Mouse (Mus musculus) large intestine, adult 2 months (tissue): Measurements from ENCODE around the gene 4930518I15Rik. TPM values are rescaled to one million over a fixed set of nuclear protein-coding genes. Genes with fewer than 3 reads are reported as not detected.

ENCODE experiments used
- DNase-seq: peaks from one replicate; pipeline ENCODE4 v3.0.0-alpha.2; 2012; ENCODE audit warnings: low read depth, low spot score
- WGBS: fragments of 180-500 bp; shearing (Covaris S2); methylation state at CpG from one replicate; pipeline ENCODE4 v1.1.7; 2018; 5-methylcytosine and 5-hydroxymethylcytosine counted together
- polyA plus RNA-seq: library from polyadenylated mRNA; depleted of rRNA; stranded (reverse); fragments of >200 nt; gene quantifications from 2 replicates; pipeline ENCODE4 v1.2.3, GENCODE M21; 2012; rRNA removed

The 4930518I15Rik gene
- polyA plus RNA-seq, 1 experiment, result 0.62 TPM

DNA sequence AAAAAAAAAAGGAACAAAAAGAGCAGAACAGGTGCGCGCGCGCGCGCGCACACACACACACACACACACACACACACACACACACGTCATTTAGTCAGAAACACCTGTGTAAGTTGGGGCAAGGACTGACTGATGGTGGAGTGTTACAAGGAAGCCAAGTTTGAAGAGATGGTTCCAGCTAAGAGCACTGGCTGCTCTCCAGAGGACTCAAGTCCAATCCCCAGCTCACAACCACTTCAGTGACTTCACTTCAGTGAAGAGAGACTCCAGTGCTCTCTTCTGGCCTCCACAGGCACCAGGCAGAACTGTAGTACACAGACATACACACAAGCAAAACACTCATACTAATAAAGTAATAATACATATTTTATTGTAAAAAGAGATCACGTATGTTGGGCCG lies 47.0 kb downstream of the 4930518I15Rik start:
- DNase-seq, result no peak
- WGBS, result 89% methylated on average over 10 of the region's 10 CpGs

DNA sequence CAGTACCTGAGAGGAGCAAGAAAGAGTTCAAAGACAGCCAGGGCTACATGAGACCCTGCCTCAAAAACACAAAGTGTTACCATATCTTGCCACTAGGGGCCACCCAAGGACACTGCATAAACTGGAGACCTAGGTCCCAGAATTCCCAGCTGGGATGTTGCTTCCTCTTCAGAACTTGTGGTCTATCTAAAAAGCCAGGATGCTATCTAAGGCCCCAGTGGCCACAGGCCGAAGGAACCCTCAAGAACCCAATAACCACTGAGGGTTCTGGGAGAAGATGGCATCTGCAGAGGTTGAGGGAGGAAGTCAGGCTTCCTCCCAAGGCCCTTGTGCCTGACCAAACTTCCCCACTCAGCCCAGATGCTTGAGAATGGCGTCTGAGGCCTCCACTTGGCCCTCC lies 48.2 kb downstream of the 4930518I15Rik start:
- no peak for DNase-seq
- 49% methylated on average over 2 of the region's 2 CpGs for WGBS

DNA sequence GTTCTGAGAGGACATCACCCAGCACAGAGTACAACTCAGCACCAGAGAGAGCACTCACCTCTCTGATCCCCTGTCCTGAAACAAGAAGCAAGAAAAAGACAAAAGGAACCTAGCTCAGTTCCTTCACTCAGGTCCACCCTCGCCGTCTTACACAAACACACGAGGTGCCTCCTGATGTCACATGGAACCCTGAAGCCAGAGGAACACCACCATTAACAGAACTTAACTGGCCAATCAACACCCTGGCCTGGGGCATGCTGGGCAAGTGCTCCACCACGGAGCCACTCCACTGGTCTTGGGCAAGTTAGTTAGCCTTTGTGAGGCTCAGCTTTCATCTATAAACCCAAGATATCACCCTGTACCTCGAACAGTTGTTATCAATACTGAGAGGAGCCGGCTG lies 50.9 kb downstream of the 4930518I15Rik start:
- DNase-seq, result no peak
- WGBS, result 65% methylated on average over 6 of the region's 6 CpGs

Other genes starting within 250 kb of the 4930518I15Rik start
- gene Dlgap4, start 244.2 kb downstream of the 4930518I15Rik start, polyA plus RNA-seq, result 42.4 and 54.4 TPM in 2 replicates
- 827 and 975 TPM in 2 replicates for gene Myl9, start 82.5 kb downstream of the 4930518I15Rik start, polyA plus RNA-seq
- gene Tgif2, start 17.9 kb downstream of the 4930518I15Rik start, polyA plus RNA-seq, result 3.2 and 3.8 TPM in 2 replicates
- 94.1 and 99.0 TPM in 2 replicates for gene Rab5if, start 5.2 kb upstream of the 4930518I15Rik start, polyA plus RNA-seq
- gene Sla2, start 29.2 kb upstream of the 4930518I15Rik start, polyA plus RNA-seq, result 0.89 and 2.0 TPM in 2 replicates
- 58.2 and 71.7 TPM in 2 replicates for gene Ndrg3, start 134.1 kb upstream of the 4930518I15Rik start, polyA plus RNA-seq
- 5.0 and 6.4 TPM in 2 replicates for gene Dsn1, start 149.2 kb upstream of the 4930518I15Rik start, polyA plus RNA-seq
- 2.1 and 3.0 TPM in 2 replicates for gene Soga1, start 221.3 kb upstream of the 4930518I15Rik start, polyA plus RNA-seq
- 15.5 and 29.7 TPM in 2 replicates for gene Tldc2, start 229.1 kb upstream of the 4930518I15Rik start, polyA plus RNA-seq